Mouse (Mus musculus) intestine, embryonic 16.5 days (tissue): ENCODE results near the gene Arrdc5. TPM values are rescaled to one million over a fixed set of nuclear protein-coding genes. Genes with fewer than 3 reads are reported as not detected.

Source experiments
- ATAC-seq: fragments of 200-750 bp; cut with Nextera tagmentation; 2 replicates; pipeline ENCODE4 v1.8.0; 2017; ENCODE audit warnings: moderate TSS enrichment, moderate library complexity
- H3K27ac ChIP-seq: fragments of 300-500 bp; sonication (generic); 2 replicates; pipeline ENCODE4 v1.5.1; 2014; ENCODE audit warnings: mild to moderate bottlenecking, low read length
- H3K27me3 ChIP-seq: fragments of 300-500 bp; sonication (generic); replicated peaks from 2 replicates; pipeline ENCODE4 v1.6.1; 2014; ENCODE audit warnings: low read length, control low read depth, mixed read lengths; ENCODE audit not compliant: control insufficient read depth, insufficient read depth
- H3K36me3 ChIP-seq: fragments of 300-500 bp; sonication (generic); 2 replicates; pipeline ENCODE4 v1.6.1; 2014; ENCODE audit warnings: low read length, control low read depth; ENCODE audit not compliant: control insufficient read depth, insufficient read depth
- H3K4me1 ChIP-seq: fragments of 300-500 bp; sonication (generic); 2 replicates; pipeline ENCODE4 v1.6.1; 2014; ENCODE audit warnings: low read length, control low read depth, mixed read lengths; ENCODE audit not compliant: control insufficient read depth, insufficient read depth
- H3K4me2 ChIP-seq: fragments of 300-500 bp; sonication (generic); 2 replicates; pipeline ENCODE4 v1.6.1; 2014; ENCODE audit warnings: low read depth, low read length, control low read depth
- H3K4me3 ChIP-seq: fragments of 300-500 bp; sonication (generic); 2 replicates; pipeline ENCODE4 v1.5.1; 2014; ENCODE audit warnings: mild to moderate bottlenecking, low read length
- H3K9ac ChIP-seq: fragments of 300-500 bp; sonication (generic); 2 replicates; pipeline ENCODE4 v1.6.1; 2014; ENCODE audit warnings: low read depth, low read length
- H3K9me3 ChIP-seq: fragments of 300-500 bp; sonication (generic); 2 replicates; pipeline ENCODE4 v1.6.1; 2016; ENCODE audit warnings: low read length, control low read depth; ENCODE audit not compliant: control insufficient read depth
- WGBS: fragments of 180-500 bp; shearing (Covaris S2); extraction: QIAGEN DNeasy Blood & Tissue Kit; methylation state at CpG from one replicate; pipeline ENCODE4 v1.1.7; 2014; 5-methylcytosine and 5-hydroxymethylcytosine counted together
- polyA plus RNA-seq: library from polyadenylated mRNA; unstranded; fragments of >200 nt; fragmentation: Nextera tagmentation; extraction: Ambion mirVana; gene quantifications from 2 replicates; pipeline ENCODE4 v1.2.1, GENCODE M21; 2015

The Arrdc5 gene
- polyA plus RNA-seq, 1 experiment from 2014 or later, result not detected

DNA sequence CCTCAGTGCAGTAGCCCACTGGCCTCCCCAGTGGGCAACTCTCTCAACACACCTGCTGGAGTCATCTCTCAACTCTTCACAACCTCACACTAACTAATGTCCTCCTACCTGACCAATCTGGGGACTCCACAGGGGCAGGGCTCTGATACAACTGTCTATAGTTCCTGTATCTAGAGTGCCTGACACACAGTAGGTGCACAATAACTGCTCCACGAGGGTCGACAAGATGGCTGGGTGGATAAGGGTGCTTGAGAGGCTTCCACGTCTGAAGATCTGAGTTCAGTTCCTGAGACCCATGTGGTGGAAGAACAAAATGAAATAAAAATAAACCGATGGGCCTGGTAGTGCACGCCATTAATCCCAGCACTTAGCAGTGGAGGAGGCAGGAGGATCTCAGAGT lies 26.1 kb downstream of the Arrdc5 start:
- H3K9ac ChIP-seq, result no peak overlapping the region

DNA sequence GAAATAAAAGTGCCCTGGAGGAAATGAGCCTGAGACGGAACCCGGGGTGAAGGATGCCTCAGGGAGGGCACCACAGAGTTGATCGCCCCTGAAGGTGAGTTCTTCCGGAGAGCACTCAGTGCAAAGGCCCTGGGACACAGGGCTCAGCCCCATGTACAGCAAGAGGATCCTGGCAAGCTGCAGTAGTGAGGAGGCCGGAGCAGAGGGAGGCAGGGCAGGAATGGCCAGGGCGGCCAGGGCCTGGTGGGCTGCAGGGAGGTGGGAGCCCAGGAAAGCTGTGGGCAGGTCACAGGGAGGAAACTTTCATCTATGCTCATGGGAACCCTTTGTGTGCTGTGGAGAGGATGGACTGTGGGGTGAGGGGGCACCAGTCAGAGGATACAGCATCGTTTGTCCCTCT lies 26.6 kb downstream of the Arrdc5 start:
- Histone ChIP-seq H3K4me3 (no peak overlapping the region), H3K4me2 (peak overlapping the region; percentile 14; the same call in 1 of the 2 replicates), H3K27me3 (no peaks in the 10 kb centered on the region), H3K27ac (0 out of 2 replicates have a peak overlapping the region, but pooled peaks have one; percentile 4), H3K4me1 (peaks cover 16% of the 10 kb centered on the region), H3K9ac (no peak overlapping the region), H3K9me3 (no peaks in the 10 kb centered on the region), H3K36me3 (peaks cover 15% of the 10 kb centered on the region)
- WGBS, result 86% methylated on average over 7 of the region's 7 CpGs
- no peak for ATAC-seq

More for the DNA sequence above, 26.1 kb downstream of the Arrdc5 start:
- H3K27ac ChIP-seq, result no peak overlapping the region
- no peaks in the 10 kb centered on the region for H3K9me3 ChIP-seq
- WGBS, result 92% methylated on average over 5 of the region's 5 CpGs
- H3K27me3 ChIP-seq, result no peaks in the 10 kb centered on the region
- peaks cover 20% of the 10 kb centered on the region for H3K4me1 ChIP-seq
- peak overlapping the region; percentile 14; the same call in 1 of the 2 replicates for H3K4me2 ChIP-seq
- no peak for ATAC-seq
- H3K4me3 ChIP-seq, result no peak overlapping the region
- H3K36me3 ChIP-seq, result peaks cover 15% of the 10 kb centered on the region

DNA sequence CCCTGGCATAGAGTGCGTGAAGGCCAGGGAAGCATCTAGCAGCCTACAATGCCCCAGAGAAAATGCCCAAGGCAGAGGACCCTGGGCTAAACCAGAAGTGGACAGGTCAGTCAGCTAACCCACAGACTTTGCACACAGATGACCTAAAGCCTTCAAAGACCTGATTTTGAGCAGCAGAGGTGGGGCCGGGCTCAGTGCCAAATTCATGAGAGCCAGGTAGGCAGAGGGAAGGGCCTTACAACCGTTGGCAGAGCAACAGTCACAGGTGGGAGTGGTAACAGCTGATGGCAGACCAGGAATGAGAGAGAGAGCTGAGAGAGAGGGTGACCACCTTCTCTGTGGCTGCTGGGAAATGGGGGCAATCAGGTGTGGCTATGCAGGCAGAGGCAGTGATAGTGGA lies 27.4 kb downstream of the Arrdc5 start:
- Histone ChIP-seq H3K4me1 (peaks cover 10% of the 10 kb centered on the region), H3K9me3 (no peaks in the 10 kb centered on the region), H3K27ac (no peak overlapping the region), H3K36me3 (peaks cover 15% of the 10 kb centered on the region), H3K9ac (no peak overlapping the region; the same call in 1 of the 2 replicates), H3K27me3 (no peaks in the 10 kb centered on the region), H3K4me2 (no peak overlapping the region), H3K4me3 (no peak overlapping the region)
- no peak for ATAC-seq
- WGBS, result 70% methylated on average over 3 of the region's 3 CpGs

DNA sequence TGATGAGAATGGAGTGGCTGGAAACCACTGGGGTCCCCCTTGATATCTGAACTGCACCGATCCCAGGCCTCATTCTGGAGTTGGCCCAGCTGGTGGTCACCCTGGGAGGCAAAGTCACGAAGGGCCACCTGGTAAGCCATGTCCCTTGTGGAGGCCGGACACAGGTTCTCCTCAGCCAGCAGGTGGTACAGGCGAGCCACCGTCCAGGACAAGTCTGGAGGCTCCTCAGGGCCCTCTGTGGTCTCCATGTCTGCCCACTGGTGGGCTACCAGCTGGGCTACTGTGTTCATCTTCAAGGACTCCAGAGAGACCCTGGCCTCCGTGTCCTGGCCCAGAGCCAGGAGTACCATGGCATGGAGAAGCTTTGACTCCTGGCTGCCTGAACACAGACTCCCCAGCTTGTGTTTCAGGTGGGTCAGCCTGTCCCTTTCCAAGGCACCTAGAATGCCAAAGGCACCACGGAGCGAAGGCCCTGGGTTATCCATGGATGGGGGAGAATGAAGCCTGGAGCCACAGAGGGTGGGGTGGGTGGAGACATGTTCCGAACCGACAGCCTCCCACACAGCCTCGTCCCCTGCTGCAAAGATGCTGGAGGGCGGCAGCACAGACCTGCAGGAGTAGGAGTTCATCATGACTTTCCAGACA lies 28.4 kb downstream of the Arrdc5 start:
- Histone ChIP-seq H3K9me3 (no peaks in the 10 kb centered on the region), H3K9ac (no peak overlapping the region), H3K27ac (no peak overlapping the region), H3K4me3 (no peak overlapping the region), H3K36me3 (peaks cover 15% of the 10 kb centered on the region), H3K4me2 (no peak overlapping the region), H3K27me3 (no peaks in the 10 kb centered on the region), H3K4me1 (peaks cover 4% of the 10 kb centered on the region; the same call in 1 of the 2 replicates)
- 85% methylated on average over 12 of the region's 12 CpGs for WGBS
- ATAC-seq, result no peak

DNA sequence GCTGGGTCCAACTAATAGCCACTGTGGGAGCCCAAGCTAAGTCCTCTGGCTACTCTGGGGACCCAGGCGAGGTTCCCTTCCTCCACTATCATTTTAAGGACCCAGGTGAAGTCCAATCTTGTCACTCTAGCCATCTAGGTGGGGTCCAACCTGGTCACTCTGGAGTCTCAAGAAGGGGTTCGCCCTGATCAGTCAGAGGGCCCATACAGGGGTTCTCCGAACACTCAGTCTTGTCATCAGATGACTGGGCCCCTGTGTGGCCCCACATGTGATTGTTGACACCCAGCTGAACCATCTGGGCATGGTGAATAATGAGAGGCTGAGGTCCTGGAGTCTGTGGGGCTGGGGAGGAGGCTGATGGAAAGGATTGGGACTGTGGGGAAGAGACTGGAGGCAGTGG lies 30.3 kb downstream of the Arrdc5 start:
- peak overlapping the region; percentile 48 for H3K9ac ChIP-seq
- H3K4me3 ChIP-seq, result peak overlapping the region; percentile 46
- no peaks in the 10 kb centered on the region for H3K27me3 ChIP-seq
- H3K36me3 ChIP-seq, result peaks cover 15% of the 10 kb centered on the region
- peak overlapping the region; percentile 75 for H3K27ac ChIP-seq
- H3K4me1 ChIP-seq, result peaks cover 4% of the 10 kb centered on the region; the same call in 1 of the 2 replicates
- peak; percentile 1; the same call in 1 of the 2 replicates for ATAC-seq
- WGBS, result 71% methylated on average over 3 of the region's 3 CpGs
- H3K9me3 ChIP-seq, result no peaks in the 10 kb centered on the region
- peak overlapping the region; percentile 54 for H3K4me2 ChIP-seq

DNA sequence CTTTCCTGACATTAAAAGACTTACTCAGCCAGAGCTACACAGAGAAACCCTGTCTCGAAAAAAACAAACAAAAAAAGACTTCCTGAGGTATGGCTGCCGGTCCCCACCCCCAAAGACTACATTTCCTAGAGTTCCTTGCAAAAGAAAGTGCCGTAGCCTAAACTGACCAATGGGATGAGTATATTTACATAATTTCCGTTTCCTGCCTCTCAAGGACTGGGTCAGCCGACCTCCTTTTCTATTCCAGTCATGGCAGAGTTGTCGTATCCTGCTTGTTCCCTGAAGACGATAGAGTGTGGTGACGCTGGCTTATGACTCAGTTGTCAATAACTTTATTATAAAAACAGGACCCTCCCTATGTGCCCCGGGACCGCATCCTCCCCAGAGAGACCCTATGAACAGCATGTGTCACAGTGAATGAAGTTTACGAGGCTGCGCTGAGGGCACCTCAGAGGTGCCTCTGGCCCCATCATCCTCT lies 30.9 kb downstream of the Arrdc5 start:
- Histone ChIP-seq H3K4me3 (peak overlapping the region; percentile 46), H3K27ac (peak overlapping the region; percentile 75), H3K4me1 (peaks cover 4% of the 10 kb centered on the region; the same call in 1 of the 2 replicates), H3K27me3 (no peaks in the 10 kb centered on the region), H3K9me3 (no peaks in the 10 kb centered on the region), H3K4me2 (peak overlapping the region; percentile 54), H3K9ac (peak overlapping the region; percentile 68), H3K36me3 (peaks cover 15% of the 10 kb centered on the region)
- 16% methylated on average over 12 of the region's 12 CpGs for WGBS
- peak; percentile 80 for ATAC-seq

DNA sequence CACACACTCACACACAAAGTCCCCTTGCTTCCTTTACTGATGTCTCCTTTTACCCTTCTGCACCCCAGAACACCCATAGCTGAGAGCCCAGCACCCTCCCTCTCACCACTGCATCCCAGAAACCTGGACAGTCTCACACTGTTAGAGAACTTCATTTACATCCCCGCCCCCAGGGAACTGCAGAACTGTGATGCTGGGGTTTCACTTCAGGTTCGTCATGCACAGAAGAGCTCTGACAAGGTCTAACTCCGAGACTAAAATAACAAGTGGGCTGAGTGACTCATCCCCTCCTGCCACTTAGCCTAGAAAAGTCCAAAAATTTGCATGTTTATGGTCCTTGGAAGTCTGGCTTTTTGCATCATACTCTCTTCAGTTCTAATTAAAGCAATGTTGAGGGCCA lies 33.8 kb downstream of the Arrdc5 start:
- peaks cover 7% of the 10 kb centered on the region; the same call in 1 of the 2 replicates for H3K4me1 ChIP-seq
- no peaks in the 10 kb centered on the region for H3K9me3 ChIP-seq
- WGBS, result 53% methylated on average over 3 of the region's 3 CpGs
- no peak overlapping the region for H3K4me3 ChIP-seq
- H3K27me3 ChIP-seq, result no peaks in the 10 kb centered on the region
- H3K27ac ChIP-seq, result no peak overlapping the region
- H3K36me3 ChIP-seq, result peaks cover 16% of the 10 kb centered on the region
- no peak overlapping the region for H3K4me2 ChIP-seq
- no peak for ATAC-seq
- H3K9ac ChIP-seq, result no peak overlapping the region

DNA sequence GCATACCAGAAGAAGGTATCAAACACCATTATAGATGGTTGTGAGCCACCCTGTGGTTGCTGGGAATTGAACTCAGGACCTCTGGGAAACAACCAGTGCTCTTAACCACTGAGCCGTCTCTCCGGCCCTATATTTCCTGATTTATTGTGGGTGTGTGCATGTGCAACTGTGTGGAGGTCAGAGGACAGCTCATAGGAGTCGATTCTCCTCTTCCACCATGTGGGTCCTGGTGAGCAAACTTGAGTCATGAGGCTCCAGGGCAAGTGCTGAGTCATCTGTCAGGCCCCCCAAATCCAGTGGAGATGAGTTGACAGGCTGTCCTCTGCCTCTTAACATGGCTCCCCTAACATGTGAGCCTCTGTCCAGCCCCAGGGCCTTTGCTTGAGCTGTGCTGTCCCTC lies 34.2 kb downstream of the Arrdc5 start:
- H3K27me3 ChIP-seq, result no peaks in the 10 kb centered on the region
- no peak overlapping the region for H3K4me2 ChIP-seq
- no peak overlapping the region for H3K4me3 ChIP-seq
- no peak overlapping the region for H3K27ac ChIP-seq
- no peaks in the 10 kb centered on the region for H3K9me3 ChIP-seq
- no peak for ATAC-seq
- peaks cover 10% of the 10 kb centered on the region; the same call in 1 of the 2 replicates for H3K4me1 ChIP-seq
- peaks cover 17% of the 10 kb centered on the region for H3K36me3 ChIP-seq
- no peak overlapping the region for H3K9ac ChIP-seq
- 73% methylated on average over 3 of the region's 3 CpGs for WGBS

DNA sequence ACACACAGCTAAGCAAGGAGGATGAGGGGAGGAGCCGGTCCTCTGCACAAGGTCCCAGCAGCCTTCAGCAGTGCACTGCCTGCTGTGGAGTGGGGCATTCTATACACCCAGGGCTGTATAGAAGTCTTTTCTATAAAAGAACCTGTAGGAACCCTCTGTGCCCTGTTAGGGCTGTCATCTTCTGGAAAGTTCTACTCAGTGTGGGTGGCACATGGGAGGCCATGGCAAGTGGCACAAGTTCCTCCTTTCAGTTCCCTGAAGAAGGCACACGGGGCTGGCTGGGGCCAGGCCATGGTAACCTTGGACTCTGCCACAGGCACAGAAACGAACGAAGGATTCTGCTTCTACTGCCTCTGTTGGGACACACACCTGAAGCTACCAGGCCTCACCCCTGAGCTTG lies 35.1 kb downstream of the Arrdc5 start:
- WGBS, result 87% methylated on average over 4 of the region's 4 CpGs
- Histone ChIP-seq H3K27me3 (no peaks in the 10 kb centered on the region), H3K4me3 (no peak overlapping the region), H3K4me2 (no peak overlapping the region), H3K36me3 (peaks cover 15% of the 10 kb centered on the region; the same call in 1 of the 2 replicates), H3K9ac (no peak overlapping the region), H3K27ac (no peak overlapping the region; the same call in 1 of the 2 replicates), H3K9me3 (no peaks in the 10 kb centered on the region), H3K4me1 (peaks cover 18% of the 10 kb centered on the region)
- no peak for ATAC-seq
